Mouse (Mus musculus) forebrain, postnatal 0 days (tissue): Measurements from ENCODE around the gene Gabrb1. TPM values are rescaled to one million over a fixed set of nuclear protein-coding genes. Genes with fewer than 3 reads are reported as not detected.
"Not testable (repeated sequence)": the region's sequence is repeated elsewhere in the genome, so short reads cannot be mapped to it uniquely, and the experiment has no call there.

ENCODE experiments used
- ATAC-seq: fragments of 200-750 bp; cut with Nextera tagmentation; 2 replicates; pipeline ENCODE4 v1.8.0; 2017; ENCODE audit warnings: mild to moderate bottlenecking, moderate library complexity
- DNase-seq: peaks from one replicate; pipeline ENCODE4 v3.0.0-alpha.2; 2015
- H3K27ac ChIP-seq: fragments of 300-500 bp; sonication (generic); 2 replicates; pipeline ENCODE4 v1.5.1; 2014; ENCODE audit warnings: low read depth, mild to moderate bottlenecking, antibody characterized with exemption, low read length, moderate library complexity, mixed read lengths
- H3K27me3 ChIP-seq: fragments of 300-500 bp; sonication (generic); 2 replicates; pipeline ENCODE4 v1.6.1; 2014; ENCODE audit warnings: mild to moderate bottlenecking, low read length, mixed read lengths; ENCODE audit not compliant: insufficient read depth
- H3K36me3 ChIP-seq: fragments of 300-500 bp; sonication (generic); 2 replicates; pipeline ENCODE4 v1.6.1; 2014; ENCODE audit warnings: mild to moderate bottlenecking, moderate library complexity; ENCODE audit not compliant: insufficient read depth
- H3K4me1 ChIP-seq: fragments of 300-500 bp; sonication (generic); 2 replicates; pipeline ENCODE4 v1.6.1; 2014; ENCODE audit warnings: antibody characterized with exemption; ENCODE audit not compliant: insufficient read depth
- H3K4me2 ChIP-seq: fragments of 300-500 bp; sonication (generic); 2 replicates; pipeline ENCODE4 v1.6.1; 2014; ENCODE audit warnings: low read depth, mild to moderate bottlenecking, moderate library complexity
- H3K4me3 ChIP-seq: fragments of 300-500 bp; sonication (generic); 2 replicates; pipeline ENCODE4 v1.5.1; 2014; ENCODE audit warnings: low read depth, low read length, mixed read lengths
- H3K9ac ChIP-seq: fragments of 300-500 bp; sonication (generic); 2 replicates; pipeline ENCODE4 v1.6.1; 2014; ENCODE audit warnings: mild to moderate bottlenecking
- H3K9me3 ChIP-seq: fragments of 300-500 bp; sonication (generic); 2 replicates; pipeline ENCODE4 v1.6.1; 2016; ENCODE audit warnings: low read length
- CTCF ChIP-seq: sonication (generic); IDR thresholded peaks from 2 replicates; pipeline ENCODE4 v1.5.1; 2016; ENCODE audit warnings: antibody characterized with exemption, control low read depth, low read depth
- WGBS: fragments of 180-500 bp; shearing (Covaris S2); extraction: QIAGEN DNeasy Blood & Tissue Kit; methylation state at CpG from one replicate; pipeline ENCODE4 v1.1.7; 2014; 5-methylcytosine and 5-hydroxymethylcytosine counted together
- polyA plus RNA-seq: library from polyadenylated mRNA; unstranded; fragments of >200 nt; fragmentation: Nextera tagmentation; extraction: Ambion mirVana; gene quantifications from 2 replicates; pipeline ENCODE4 v1.2.1, GENCODE M21; 2015
- total RNA-seq: library from RNA; depleted of rRNA; stranded (reverse); fragments of >200 nt; gene quantifications from 2 replicates; pipeline ENCODE4 v1.2.3, GENCODE M21; 2014

The Gabrb1 gene
- total and polyA plus RNA-seq, 2 experiments from 2014 or later = 19.9 to 42.0 TPM

DNA sequence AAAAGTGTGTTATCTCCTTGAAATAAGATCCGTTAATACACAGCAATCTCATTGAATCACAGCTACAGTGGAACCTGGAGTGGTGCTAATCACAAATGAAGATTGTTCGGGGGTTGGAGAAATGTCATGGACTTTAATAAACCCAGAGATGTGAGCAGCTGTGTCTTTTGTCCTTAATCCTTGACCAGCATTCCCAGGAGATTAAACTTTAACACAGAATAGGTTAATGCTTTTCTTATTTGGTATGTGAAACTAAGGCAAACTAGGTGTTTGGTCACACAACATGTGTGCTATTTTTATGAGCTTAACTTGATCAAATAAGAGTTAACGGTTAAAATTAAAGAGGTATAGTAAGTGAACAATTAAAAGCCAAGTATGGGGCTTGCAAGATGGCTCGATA, 341.6 kb downstream of the Gabrb1 start:
- no peak for DNase-seq
- Histone ChIP-seq H3K9me3 (no peaks in the 10 kb centered on the region), H3K27ac (no peak overlapping the region), H3K27me3 (no peaks in the 10 kb centered on the region), H3K36me3 (no peaks in the 10 kb centered on the region), H3K4me1 (no peaks in the 10 kb centered on the region), H3K4me2 (no peak overlapping the region), H3K4me3 (no peak overlapping the region), H3K9ac (no peak overlapping the region)
- no peak for ATAC-seq
- 63% methylated on average over 4 of the region's 4 CpGs for WGBS
- TF ChIP-seq CTCF = no peak

DNA sequence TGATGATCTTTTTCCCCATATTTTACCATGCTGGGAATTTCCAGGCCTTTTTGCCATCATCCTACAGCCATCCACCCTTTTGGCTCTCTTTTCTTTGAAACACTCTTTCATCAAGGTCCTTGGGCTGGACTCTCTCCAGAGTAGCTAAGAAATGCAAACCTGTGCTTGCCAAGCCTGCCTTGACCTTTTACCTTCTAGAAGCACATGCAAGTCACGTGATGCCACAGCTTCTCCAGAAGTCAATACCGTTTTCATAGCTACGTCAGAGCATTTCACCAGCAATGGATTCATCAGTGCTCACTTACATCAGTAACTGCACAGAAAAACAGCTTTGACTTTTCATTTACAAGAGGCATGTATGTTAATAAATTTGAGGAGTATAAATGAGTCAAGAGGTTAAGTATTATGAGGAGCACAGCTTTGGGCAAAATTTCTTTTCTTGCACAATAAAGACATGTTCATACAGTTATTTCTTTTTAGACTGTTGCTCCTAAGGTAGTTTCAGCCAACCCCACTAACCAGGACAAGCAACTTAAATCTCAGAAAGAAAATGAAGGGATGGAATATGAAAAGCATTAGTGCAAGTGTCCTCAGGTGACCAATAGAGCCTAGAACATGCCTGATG, 346.0 kb downstream of the Gabrb1 start:
- Histone ChIP-seq H3K27ac (no peak overlapping the region), H3K4me1 (no peaks in the 10 kb centered on the region), H3K4me3 (no peak overlapping the region), H3K9me3 (no peaks in the 10 kb centered on the region), H3K4me2 (no peak overlapping the region), H3K36me3 (no peaks in the 10 kb centered on the region), H3K9ac (no peak overlapping the region), H3K27me3 (no peaks in the 10 kb centered on the region)
- no peak for ATAC-seq
- no peak for TF ChIP-seq CTCF
- DNase-seq = no peak
- WGBS = 82% methylated on average over 3 of the region's 3 CpGs

DNA sequence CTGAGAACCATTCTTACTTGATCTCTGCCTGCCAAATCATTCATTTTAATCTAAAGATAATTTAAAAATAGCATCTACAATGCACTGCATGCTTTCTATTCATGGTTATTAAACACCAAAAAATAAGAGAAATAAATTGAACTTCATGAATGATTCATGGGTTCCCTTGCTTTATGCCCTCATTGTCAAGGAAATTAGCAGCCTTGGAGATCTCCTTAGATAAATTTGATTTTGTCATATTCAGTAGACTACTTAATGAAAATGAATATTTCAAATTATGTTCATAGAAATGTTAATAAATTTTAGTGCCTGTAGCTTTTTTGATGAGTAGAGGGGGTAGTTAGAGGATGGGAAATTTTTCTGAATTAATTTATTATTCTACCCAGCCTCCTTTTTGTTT, 379.0 kb downstream of the Gabrb1 start:
- Histone ChIP-seq H3K36me3 (no peaks in the 10 kb centered on the region), H3K4me1 (no peaks in the 10 kb centered on the region), H3K9ac (no peak overlapping the region), H3K27me3 (no peaks in the 10 kb centered on the region), H3K4me2 (no peak overlapping the region), H3K27ac (no peak overlapping the region), H3K9me3 (no peaks in the 10 kb centered on the region), H3K4me3 (no peak overlapping the region)
- DNase-seq = no peak
- no peak for TF ChIP-seq CTCF
- ATAC-seq = peak; percentile 81; the same call in 1 of the 2 replicates

DNA sequence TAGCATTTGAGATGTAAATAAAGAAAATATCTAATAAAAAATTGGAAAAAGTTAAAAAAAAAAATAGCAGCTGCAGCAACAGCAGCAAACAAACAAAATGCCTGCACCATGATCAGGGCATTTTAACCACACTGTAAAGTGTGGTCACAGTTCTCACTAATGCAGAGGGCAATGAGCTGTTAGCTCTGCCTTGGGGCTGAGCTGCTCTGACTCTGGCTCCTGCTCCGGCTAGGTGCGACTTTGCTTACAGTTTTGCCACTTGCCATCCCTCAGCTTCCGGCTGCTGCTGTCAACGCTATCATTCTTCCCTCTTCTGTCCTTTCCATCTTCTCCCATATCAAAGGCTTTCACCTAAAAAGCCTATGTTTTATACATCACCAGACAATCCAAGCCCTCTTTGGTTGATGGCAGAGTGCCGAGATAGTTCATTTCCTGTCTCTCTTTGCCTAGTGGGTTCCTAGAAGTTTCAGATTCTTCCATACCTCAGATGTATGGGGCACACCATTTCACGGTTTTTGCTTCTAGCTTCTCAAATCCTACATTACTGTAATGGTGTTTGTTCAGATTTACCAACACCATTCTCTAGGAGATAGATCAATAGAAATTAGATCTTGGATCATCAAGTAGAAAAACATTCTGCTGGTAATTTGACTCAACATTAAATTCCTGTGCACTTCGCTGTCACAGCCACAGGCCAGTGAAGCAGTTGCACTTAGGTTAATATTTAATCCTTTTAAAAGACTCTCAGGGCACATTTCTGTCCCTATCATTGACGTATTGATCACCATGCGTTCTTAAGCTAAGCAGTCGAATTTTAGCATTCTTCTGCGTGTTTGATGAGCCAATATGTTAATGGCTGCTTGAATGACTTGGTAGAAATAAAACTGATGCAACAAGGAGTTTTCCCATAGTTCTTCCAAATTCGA, 385.6 kb downstream of the Gabrb1 start:
- no peak overlapping the region for H3K9ac ChIP-seq
- ATAC-seq (no peak), DNase-seq (no peak)
- H3K4me3 ChIP-seq = no peak overlapping the region
- no peak overlapping the region for H3K27ac ChIP-seq
- no peaks in the 10 kb centered on the region for H3K9me3 ChIP-seq
- H3K4me2 ChIP-seq = no peak overlapping the region
- 88% methylated on average over 12 of the region's 12 CpGs for WGBS
- H3K27me3 ChIP-seq = no peaks in the 10 kb centered on the region
- no peak for TF ChIP-seq CTCF
- no peaks in the 10 kb centered on the region for H3K36me3 ChIP-seq
- H3K4me1 ChIP-seq = no peaks in the 10 kb centered on the region

DNA sequence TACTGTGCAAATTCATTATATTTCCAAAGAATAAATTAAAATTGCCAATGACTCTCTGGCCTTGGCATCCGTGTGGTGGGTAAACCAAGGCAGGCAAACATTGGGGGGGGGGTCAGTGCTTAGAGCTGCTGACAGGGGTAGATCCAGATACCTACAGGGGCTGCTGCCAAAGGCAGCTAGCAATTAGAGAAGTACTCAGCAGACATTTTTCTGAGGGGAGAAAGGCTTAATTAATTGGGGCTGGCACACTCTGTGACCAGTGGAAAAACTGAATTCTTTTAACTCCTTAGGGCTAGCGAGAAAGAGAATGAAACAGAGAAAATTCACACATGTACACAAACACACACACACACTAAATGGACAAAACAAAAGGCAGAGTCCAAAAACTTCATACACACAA, 388.3 kb downstream of the Gabrb1 start:
- 45% methylated on average over 2 of the region's 2 CpGs for WGBS
- no peak overlapping the region for H3K9ac ChIP-seq
- ATAC-seq = no peak
- H3K4me2 ChIP-seq = no peak overlapping the region
- no peak for TF ChIP-seq CTCF
- no peaks in the 10 kb centered on the region for H3K4me1 ChIP-seq
- no peak overlapping the region for H3K4me3 ChIP-seq
- no peaks in the 10 kb centered on the region for H3K27me3 ChIP-seq
- no peaks in the 10 kb centered on the region for H3K9me3 ChIP-seq
- H3K36me3 ChIP-seq = no peaks in the 10 kb centered on the region
- no peak overlapping the region for H3K27ac ChIP-seq
- DNase-seq = no peak

DNA sequence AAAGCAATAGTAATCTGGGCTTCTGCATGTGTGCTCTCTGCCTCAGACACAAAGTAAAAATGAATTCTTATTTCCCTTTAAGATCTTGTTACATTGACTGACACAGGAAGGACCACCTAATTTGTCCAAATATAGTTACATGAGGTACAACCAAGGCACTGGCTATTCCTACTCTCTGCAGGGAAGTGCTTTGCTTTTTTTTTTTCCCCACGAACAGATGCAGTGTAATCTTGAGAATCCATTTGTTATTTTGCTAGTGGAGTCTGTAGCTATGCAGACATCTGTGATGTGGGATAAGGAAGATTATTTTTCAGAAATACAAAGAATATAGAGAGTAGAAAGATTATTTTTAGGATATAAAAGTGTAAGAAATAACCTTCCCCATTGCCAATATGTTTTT, 406.2 kb downstream of the Gabrb1 start:
- Histone ChIP-seq H3K9me3 (no peaks in the 10 kb centered on the region), H3K4me3 (no peak overlapping the region), H3K27me3 (no peaks in the 10 kb centered on the region), H3K4me1 (no peaks in the 10 kb centered on the region), H3K36me3 (no peaks in the 10 kb centered on the region), H3K9ac (no peak overlapping the region), H3K4me2 (no peak overlapping the region), H3K27ac (no peak overlapping the region; the same call in 1 of the 2 replicates)
- DNase-seq (peak; percentile 31), ATAC-seq (no peak)
- 41% methylated on average over 1 of the region's 1 CpGs for WGBS
- TF ChIP-seq CTCF = no peak

DNA sequence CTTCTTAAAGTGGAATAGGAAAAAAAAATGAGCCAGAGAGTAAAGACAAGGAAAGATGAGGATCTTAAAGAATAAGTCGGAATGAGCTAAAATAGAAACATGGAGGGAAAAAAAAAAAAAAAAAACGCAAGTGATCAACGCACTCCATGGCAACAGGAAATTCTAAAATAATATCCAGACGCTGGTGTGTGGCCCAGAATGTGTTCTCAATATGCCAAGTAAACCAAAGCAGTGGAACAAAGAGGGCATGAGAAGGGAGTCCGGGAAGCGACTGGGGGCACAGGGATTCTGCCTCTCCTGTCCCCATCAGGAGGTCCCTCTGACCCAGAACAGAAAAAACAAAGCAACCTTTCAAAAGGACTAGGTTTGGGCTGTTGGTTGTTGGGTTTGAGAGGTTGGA, 410.9 kb downstream of the Gabrb1 start:
- H3K4me3 ChIP-seq = no peak overlapping the region
- no peak overlapping the region for H3K4me2 ChIP-seq
- H3K36me3 ChIP-seq = no peaks in the 10 kb centered on the region
- H3K9ac ChIP-seq = no peak overlapping the region
- H3K4me1 ChIP-seq = no peaks in the 10 kb centered on the region
- no peaks in the 10 kb centered on the region for H3K27me3 ChIP-seq
- peak overlapping the region; percentile 65 for H3K27ac ChIP-seq
- no peak for TF ChIP-seq CTCF
- ATAC-seq = peak; percentile 83
- no peaks in the 10 kb centered on the region for H3K9me3 ChIP-seq
- WGBS = 36% methylated on average over 6 of the region's 6 CpGs
- peak; percentile 63 for DNase-seq

DNA sequence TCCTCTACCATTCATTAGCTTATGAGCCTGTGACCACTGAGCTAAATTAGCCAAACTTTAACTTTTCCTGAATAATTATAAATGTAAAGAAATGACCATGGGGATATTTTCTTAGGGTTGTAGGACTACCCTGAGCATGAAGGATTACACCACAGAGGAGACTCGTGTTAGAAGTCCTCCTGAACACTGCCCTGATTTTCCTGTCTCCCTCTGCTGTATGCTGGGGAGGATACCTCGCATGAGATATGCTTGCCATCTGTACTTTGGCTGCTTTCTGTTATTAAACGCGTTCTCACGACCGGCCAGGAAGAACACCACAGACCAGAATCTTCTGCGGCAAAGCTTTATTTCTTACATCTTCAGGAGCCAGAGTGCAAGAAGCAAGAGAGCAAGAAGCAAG, 411.5 kb downstream of the Gabrb1 start:
- not testable (repeated sequence) for H3K4me3 ChIP-seq, H3K9me3 ChIP-seq, DNase-seq, H3K36me3 ChIP-seq, H3K9ac ChIP-seq, ATAC-seq, H3K4me2 ChIP-seq, H3K4me1 ChIP-seq, H3K27me3 ChIP-seq
- peak overlapping the region; percentile 65 for H3K27ac ChIP-seq
- WGBS = 91% methylated on average over 7 of the region's 7 CpGs
